Mouse (Mus musculus): Measurements from ENCODE around the gene Trmt10c.

- TF ChIP-seq CTCF (IDR thresholded peaks at IDR 0.05; ENCODE audit: insufficient read depth, low read length) = no peak
- no peak for TF ChIP-seq POLR2A (IDR thresholded peaks at IDR 0.05; ENCODE audit: borderline replicate concordance, extremely low read depth, low read depth, low read length)
Measured at GRCm38 (mm10) chr16:56066113-56066512, 28.5 kb upstream of the Trmt10c start.
